Mouse (Mus musculus): ENCODE measurements around the gene Sestd1.

DNA sequence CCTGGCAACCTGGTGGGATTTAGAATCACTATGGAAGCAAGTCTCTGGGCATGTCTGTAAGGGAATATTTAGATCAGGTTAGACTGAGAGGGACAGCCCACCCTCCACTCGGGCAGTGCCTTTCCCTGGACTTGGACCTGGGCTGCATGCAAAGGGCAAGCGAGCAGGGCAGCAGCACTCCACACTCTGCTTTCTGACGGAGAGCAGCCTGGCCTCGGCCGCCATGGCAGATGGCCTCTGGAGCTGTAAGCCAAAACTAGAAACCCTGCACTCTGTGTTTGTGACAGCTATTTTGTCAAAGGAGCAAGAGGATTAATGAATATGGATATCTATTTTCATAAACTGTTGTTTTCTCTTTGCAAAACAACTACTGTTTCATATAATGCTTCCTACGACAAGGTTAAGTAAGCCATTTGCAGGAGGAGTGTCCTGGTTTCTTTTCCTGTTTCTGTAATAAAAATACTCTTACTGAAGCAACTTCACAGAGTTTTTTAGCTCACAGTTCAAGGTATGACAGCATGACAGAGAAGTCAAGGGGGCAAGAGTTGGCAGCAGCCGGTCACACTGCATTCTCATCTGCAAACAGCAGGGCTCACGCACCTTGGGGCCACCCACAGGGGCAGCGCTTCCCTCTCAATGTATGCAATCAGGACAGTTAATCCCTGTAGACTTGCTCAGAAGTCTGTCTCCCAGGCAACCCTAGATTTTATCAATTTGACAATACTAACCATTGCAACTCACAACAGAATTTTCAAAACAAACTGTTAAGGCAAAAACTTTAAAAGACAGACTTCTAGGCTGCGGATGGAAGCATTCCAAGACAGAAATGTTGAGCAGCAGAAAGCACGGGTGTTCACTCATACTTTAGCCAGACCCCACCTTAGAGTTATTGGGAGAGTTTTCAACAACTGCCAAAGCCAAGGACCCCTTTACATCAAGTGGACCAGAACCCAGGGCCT is 16.6 kb downstream of the Sestd1 start:
- TF ChIP-seq CTCF (IDR thresholded peaks at IDR 0.05; ENCODE audit: borderline replicate concordance, extremely low read depth, insufficient read depth, insufficient read length) (0 out of 2 replicates have a peak, but pooled peaks have one; percentile 3), POLR2A (IDR thresholded peaks at IDR 0.05; ENCODE audit: borderline replicate concordance, extremely low read depth, insufficient read depth, insufficient read length, poor library complexity, severe bottlenecking) (no peak)

All from brain, embryonic 14.5 days (tissue).